Mouse (Mus musculus) kidney, postnatal 4 days (tissue): Measurements from ENCODE around the gene Fras1.
A peak's percentile ranks its signal among the peaks of the same experiment; 100 is the strongest.

ENCODE experiments used
- DNase-seq, 2 experiments: peaks; one replicate each; pipeline ENCODE4 v3.0.0; 2021; ENCODE audit warnings: mixed read lengths in 2 of 2

Fras1 gene

GRCm38 (mm10) chr5:96584730-96585129 is 211.0 kb downstream of the Fras1 start:
- DNase-seq: no peak

GRCm38 (mm10) chr5:96590621-96591020 is 216.9 kb downstream of the Fras1 start:
- DNase-seq: no peak

GRCm38 (mm10) chr5:96595793-96596192 is 222.0 kb downstream of the Fras1 start:
- DNase-seq: no peak

- no peak for DNase-seq
These were observed 230.4 kb downstream of the Fras1 start for GRCm38 (mm10) chr5:96603974-96604769.

GRCm38 (mm10) chr5:96608036-96608435 is 234.3 kb downstream of the Fras1 start:
- DNase-seq: no peak

- peak in 1 of 2 experiments; percentile 27 for DNase-seq
These were observed 235.0 kb downstream of the Fras1 start for GRCm38 (mm10) chr5:96608581-96609280.

- DNase-seq: no peak
These were observed 238.3 kb downstream of the Fras1 start for GRCm38 (mm10) chr5:96612077-96612476.

- peak in 1 of 2 experiments; percentile 35 for DNase-seq
These were observed 243.3 kb downstream of the Fras1 start for GRCm38 (mm10) chr5:96616954-96617646.

GRCm38 (mm10) chr5:96618008-96618407 is 244.3 kb downstream of the Fras1 start:
- DNase-seq: no peak

GRCm38 (mm10) chr5:96620209-96620608 is 246.5 kb downstream of the Fras1 start:
- no peak for DNase-seq

- DNase-seq: no peak
These were observed 246.9 kb downstream of the Fras1 start for GRCm38 (mm10) chr5:96620618-96621017.

- DNase-seq: no peak
These were observed 249.0 kb downstream of the Fras1 start for GRCm38 (mm10) chr5:96622604-96623352.

- no peak for DNase-seq
These were observed 256.1 kb downstream of the Fras1 start for GRCm38 (mm10) chr5:96629851-96630250.

GRCm38 (mm10) chr5:96635146-96635862 is 261.5 kb downstream of the Fras1 start:
- no peak for DNase-seq

- DNase-seq: no peak
These were observed 262.1 kb downstream of the Fras1 start for GRCm38 (mm10) chr5:96635866-96636265.

GRCm38 (mm10) chr5:96639213-96639910 is 265.6 kb downstream of the Fras1 start:
- no peak for DNase-seq

GRCm38 (mm10) chr5:96641297-96641696 is 267.5 kb downstream of the Fras1 start:
- no peak for DNase-seq

GRCm38 (mm10) chr5:96675676-96676075 is 301.9 kb downstream of the Fras1 start:
- DNase-seq: no peak

- peak; percentile 41 to 59 for DNase-seq
These were observed 303.7 kb downstream of the Fras1 start for GRCm38 (mm10) chr5:96677498-96677897.

GRCm38 (mm10) chr5:96681085-96681484 is 307.3 kb downstream of the Fras1 start:
- no peak for DNase-seq

GRCm38 (mm10) chr5:96682777-96683176 is 309.0 kb downstream of the Fras1 start:
- DNase-seq: no peak
